Mouse (Mus musculus): ENCODE measurements around the gene Cfc1. TPM values are rescaled to one million over a fixed set of nuclear protein-coding genes. Genes with fewer than 3 reads are reported as not detected.
A peak's percentile ranks its signal among the peaks of the same experiment; 100 is the strongest.
"Not testable (repeated sequence)": the region's sequence is repeated elsewhere in the genome, so short reads cannot be mapped to it uniquely, and the experiment has no call there.

Cfc1 gene
- 0.08 and 0.09 TPM in 2 replicates for polyA plus RNA-seq (2012; rRNA removed)

GRCm38 (mm10) chr1:34535043-34535698 is at the start of gene Cfc1:
TSS of gene Cfc1 (plus strand) at chr1:34535648.
- DNase-seq (ENCODE audit: low read depth), result not testable (repeated sequence)

DNA sequence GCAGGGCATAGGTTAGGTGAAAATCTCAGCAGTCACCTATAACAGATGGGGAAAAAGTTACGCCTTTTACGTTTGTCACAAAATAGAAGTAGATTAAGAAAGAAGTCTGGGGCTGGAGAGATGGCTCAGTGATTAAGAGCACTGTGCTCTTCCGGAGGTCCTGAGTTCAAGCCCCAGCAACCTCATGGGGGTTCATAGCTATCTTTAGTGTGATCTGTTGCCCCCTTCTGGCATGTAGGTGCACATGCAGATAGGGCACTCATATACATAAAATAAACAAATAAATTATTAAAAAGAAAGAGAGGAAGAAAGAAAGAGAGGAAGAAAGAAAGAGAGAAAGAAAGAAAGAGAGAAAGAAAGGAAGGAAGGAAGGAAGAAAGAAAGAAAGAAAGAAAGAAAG is 48.1 kb upstream of the Cfc1 start:
- DNase-seq (ENCODE audit: low read depth), result no peak
- no peak for TF ChIP-seq CTCF (IDR thresholded peaks at IDR 0.05; ENCODE audit: borderline replicate concordance, extremely low read depth, insufficient read depth, insufficient read length)
- TF ChIP-seq POLR2A (IDR thresholded peaks at IDR 0.05; ENCODE audit: borderline replicate concordance, extremely low read depth, insufficient read depth, insufficient read length, poor library complexity, severe bottlenecking), result no peak

GRCm38 (mm10) chr1:34489852-34490541 is 45.5 kb upstream of the Cfc1 start:
- DNase-seq (ENCODE audit: low read depth), result no peak
- no peak for TF ChIP-seq CTCF (IDR thresholded peaks at IDR 0.05; ENCODE audit: borderline replicate concordance, extremely low read depth, insufficient read depth, insufficient read length)
- no peak for TF ChIP-seq POLR2A (IDR thresholded peaks at IDR 0.05; ENCODE audit: borderline replicate concordance, extremely low read depth, insufficient read depth, insufficient read length, poor library complexity, severe bottlenecking)

GRCm38 (mm10) chr1:34491480-34491879 is 44.0 kb upstream of the Cfc1 start:
- no peak for DNase-seq (ENCODE audit: low read depth)
- TF ChIP-seq POLR2A (IDR thresholded peaks at IDR 0.05; ENCODE audit: borderline replicate concordance, extremely low read depth, insufficient read depth, insufficient read length, poor library complexity, severe bottlenecking) (no peak), CTCF (IDR thresholded peaks at IDR 0.05; ENCODE audit: borderline replicate concordance, extremely low read depth, insufficient read depth, insufficient read length) (no peak)

- TF ChIP-seq CTCF (IDR thresholded peaks at IDR 0.05; ENCODE audit: borderline replicate concordance, extremely low read depth, insufficient read depth, insufficient read length) (no peak), POLR2A (IDR thresholded peaks at IDR 0.05; ENCODE audit: borderline replicate concordance, extremely low read depth, insufficient read depth, insufficient read length, poor library complexity, severe bottlenecking) (no peak)
- DNase-seq (ENCODE audit: low read depth), result no peak
These were observed 32.5 kb upstream of the Cfc1 start for GRCm38 (mm10) chr1:34502991-34503390.

DNA sequence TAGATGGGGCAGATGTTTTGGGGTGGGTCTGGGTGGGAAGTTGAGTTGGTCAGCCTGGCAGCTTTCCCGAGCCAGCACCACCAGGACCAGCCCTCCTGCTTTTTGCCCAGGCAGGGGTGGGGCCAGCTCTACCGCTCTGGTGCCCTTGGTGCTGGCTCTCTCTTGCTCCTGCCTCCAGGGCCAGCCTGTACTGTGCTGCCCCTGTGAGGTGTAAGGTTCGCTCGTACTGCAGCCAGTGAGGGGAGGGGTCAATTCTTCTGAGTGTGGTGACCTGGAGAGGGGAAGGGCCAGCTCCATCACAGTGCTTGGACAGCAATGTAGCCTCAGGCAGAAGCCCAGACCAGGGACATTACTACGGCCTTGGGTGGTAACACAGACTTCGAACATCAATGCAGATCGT is 30.1 kb upstream of the Cfc1 start:
- no peak for DNase-seq (ENCODE audit: low read depth)
- TF ChIP-seq POLR2A (IDR thresholded peaks at IDR 0.05; ENCODE audit: borderline replicate concordance, extremely low read depth, insufficient read depth, insufficient read length, poor library complexity, severe bottlenecking) (no peak), CTCF (IDR thresholded peaks at IDR 0.05; ENCODE audit: borderline replicate concordance, extremely low read depth, insufficient read depth, insufficient read length) (no peak)

DNA sequence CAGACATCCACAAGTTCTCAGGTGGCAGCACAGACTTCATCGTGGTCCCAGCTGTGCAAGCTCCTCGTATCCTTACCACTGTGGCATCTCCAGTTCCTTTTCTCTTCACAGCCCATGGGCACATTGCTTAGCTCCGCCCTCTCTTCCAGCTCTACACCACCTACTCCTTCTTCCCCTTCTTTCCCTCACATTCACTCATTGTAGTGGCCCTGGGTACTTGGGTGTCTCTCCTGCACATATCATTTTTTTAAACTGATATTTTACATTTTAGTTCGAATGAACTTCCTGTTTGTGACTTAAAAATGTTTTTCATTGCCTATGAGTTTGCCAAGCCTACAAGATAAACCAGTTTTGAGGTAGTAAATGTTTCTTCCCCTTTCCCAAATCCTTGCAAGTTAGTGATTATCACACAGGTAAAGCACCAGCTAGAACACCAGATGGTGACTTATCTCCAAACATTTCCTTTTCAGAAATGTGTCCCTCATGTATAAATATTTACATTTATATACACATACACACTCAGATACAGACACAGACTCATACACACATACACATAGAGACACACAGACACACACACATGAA is 29.4 kb upstream of the Cfc1 start:
- no peak for DNase-seq (ENCODE audit: low read depth)
- no peak for TF ChIP-seq CTCF (IDR thresholded peaks at IDR 0.05; ENCODE audit: borderline replicate concordance, extremely low read depth, insufficient read depth, insufficient read length)
- no peak for TF ChIP-seq POLR2A (IDR thresholded peaks at IDR 0.05; ENCODE audit: borderline replicate concordance, extremely low read depth, insufficient read depth, insufficient read length, poor library complexity, severe bottlenecking)

DNA sequence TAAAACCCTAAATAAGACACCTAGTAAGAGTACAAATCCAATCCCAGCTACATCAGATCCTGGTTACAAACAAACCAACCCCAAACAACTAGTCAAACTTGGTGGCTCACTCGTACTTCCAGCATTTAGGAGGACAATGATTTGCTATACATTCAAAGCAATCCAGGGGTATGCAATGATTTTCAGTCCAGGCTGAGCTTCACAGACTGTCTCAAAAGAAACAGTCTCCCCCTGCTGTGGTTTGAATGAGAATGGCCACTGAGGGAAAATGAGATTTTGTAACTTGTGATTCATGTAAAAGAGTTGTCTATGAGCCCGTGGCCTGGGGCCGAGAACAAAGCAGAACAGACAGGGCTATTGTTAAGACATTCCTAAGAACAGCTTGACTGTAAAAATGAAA is 27.5 kb upstream of the Cfc1 start:
- no peak for DNase-seq (ENCODE audit: low read depth)
- no peak for TF ChIP-seq CTCF (IDR thresholded peaks at IDR 0.05; ENCODE audit: borderline replicate concordance, extremely low read depth, insufficient read depth, insufficient read length)
- TF ChIP-seq POLR2A (IDR thresholded peaks at IDR 0.05; ENCODE audit: borderline replicate concordance, extremely low read depth, insufficient read depth, insufficient read length, poor library complexity, severe bottlenecking), result no peak

DNA sequence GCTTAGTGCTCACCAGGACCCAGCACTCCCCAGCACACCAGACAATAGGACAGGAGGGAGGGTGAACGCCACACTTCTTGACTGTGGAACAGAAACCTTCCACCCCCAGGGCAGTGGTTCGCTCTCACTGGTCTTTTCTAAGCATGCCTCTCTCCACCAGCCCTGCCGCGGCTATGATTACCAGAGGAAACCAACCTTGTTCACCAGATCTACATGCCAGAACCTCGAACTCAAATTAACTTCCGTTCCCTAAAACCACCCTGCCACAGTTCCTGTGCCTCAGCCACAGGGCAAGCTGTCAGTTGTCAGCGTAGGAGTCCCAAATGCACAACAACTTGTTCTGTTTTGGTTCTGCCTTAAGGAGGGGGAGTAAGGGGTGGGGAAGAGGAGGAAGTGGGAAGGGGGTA is 24.9 kb upstream of the Cfc1 start:
- DNase-seq (ENCODE audit: low read depth), result no peak
- TF ChIP-seq CTCF (IDR thresholded peaks at IDR 0.05; ENCODE audit: borderline replicate concordance, extremely low read depth, insufficient read depth, insufficient read length), result no peak
- no peak for TF ChIP-seq POLR2A (IDR thresholded peaks at IDR 0.05; ENCODE audit: borderline replicate concordance, extremely low read depth, insufficient read depth, insufficient read length, poor library complexity, severe bottlenecking)

DNA sequence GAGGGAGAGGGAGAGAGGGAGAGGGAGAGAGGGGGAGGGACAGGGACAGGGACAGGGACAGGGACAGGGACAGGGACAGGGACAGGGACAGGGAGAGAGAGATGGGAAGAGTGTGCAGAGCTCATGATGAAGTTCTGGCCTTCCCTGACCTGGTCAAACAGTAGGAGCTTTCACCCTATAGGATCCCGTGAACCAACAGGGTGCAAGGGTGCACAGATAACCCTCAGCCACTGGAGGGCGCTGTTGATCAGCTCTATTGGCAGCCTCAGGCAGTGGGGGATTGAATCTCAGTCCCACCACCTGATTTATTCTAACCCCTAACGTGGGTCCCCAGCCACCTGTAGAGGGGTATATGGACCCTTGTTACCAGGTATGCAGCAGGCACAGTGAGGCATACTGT is 24.4 kb upstream of the Cfc1 start:
- TF ChIP-seq POLR2A (IDR thresholded peaks at IDR 0.05; ENCODE audit: borderline replicate concordance, extremely low read depth, insufficient read depth, insufficient read length, poor library complexity, severe bottlenecking) (no peak), CTCF (IDR thresholded peaks at IDR 0.05; ENCODE audit: borderline replicate concordance, extremely low read depth, insufficient read depth, insufficient read length) (peak; percentile 69)
- peak; percentile 34 for DNase-seq (ENCODE audit: low read depth)

- no peak for TF ChIP-seq CTCF (IDR thresholded peaks at IDR 0.05; ENCODE audit: borderline replicate concordance, extremely low read depth, insufficient read depth, insufficient read length)
- no peak for TF ChIP-seq POLR2A (IDR thresholded peaks at IDR 0.05; ENCODE audit: borderline replicate concordance, extremely low read depth, insufficient read depth, insufficient read length, poor library complexity, severe bottlenecking)
- DNase-seq (ENCODE audit: low read depth), result no peak
These were observed 22.4 kb upstream of the Cfc1 start for GRCm38 (mm10) chr1:34513068-34513467.

- DNase-seq (ENCODE audit: low read depth), result peak; percentile 5
- TF ChIP-seq POLR2A (IDR thresholded peaks at IDR 0.05; ENCODE audit: borderline replicate concordance, extremely low read depth, insufficient read depth, insufficient read length, poor library complexity, severe bottlenecking), result no peak
- TF ChIP-seq CTCF (IDR thresholded peaks at IDR 0.05; ENCODE audit: borderline replicate concordance, extremely low read depth, insufficient read depth, insufficient read length), result no peak
These were observed 18.9 kb upstream of the Cfc1 start for GRCm38 (mm10) chr1:34516595-34516994.

DNA sequence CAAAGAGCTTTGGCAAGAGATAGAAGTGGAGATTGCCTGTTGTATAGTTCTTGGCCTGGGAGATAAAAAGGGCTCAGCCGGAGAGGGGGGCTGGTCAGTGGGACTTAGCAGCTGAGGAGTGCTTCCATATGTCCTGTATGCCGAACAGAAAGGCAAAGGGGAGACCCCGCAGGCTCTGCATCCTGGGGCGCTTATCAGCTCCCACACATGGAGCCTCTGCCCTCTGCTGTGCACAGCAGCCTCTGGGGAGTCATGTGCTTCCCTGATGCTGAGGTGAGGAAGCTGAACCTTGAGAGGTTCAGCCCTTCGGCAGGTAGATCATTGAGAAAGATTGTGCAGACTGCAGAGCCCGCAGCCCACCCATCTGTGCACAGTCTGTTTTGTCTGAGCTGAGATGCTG is 18.2 kb upstream of the Cfc1 start:
- DNase-seq (ENCODE audit: low read depth), result not testable (repeated sequence)

- DNase-seq (ENCODE audit: low read depth), result not testable (repeated sequence)
These were observed 17.7 kb upstream of the Cfc1 start for GRCm38 (mm10) chr1:34517797-34518196.

Data from brain, embryonic 14.5 days (tissue).